Mouse (Mus musculus) retina, postnatal 1 day (tissue): ENCODE measurements around the gene Phgr1.

Source experiments
- DNase-seq: peaks from one replicate; pipeline ENCODE4 v3.0.0-alpha.2; 2012

The Phgr1 gene

GRCm38 (mm10) chr2:118772158-118772874, at the start of gene Phgr1:
Gene Phgr1 (plus strand): TSS chr2:118772769.
- DNase-seq: no peak

DNA sequence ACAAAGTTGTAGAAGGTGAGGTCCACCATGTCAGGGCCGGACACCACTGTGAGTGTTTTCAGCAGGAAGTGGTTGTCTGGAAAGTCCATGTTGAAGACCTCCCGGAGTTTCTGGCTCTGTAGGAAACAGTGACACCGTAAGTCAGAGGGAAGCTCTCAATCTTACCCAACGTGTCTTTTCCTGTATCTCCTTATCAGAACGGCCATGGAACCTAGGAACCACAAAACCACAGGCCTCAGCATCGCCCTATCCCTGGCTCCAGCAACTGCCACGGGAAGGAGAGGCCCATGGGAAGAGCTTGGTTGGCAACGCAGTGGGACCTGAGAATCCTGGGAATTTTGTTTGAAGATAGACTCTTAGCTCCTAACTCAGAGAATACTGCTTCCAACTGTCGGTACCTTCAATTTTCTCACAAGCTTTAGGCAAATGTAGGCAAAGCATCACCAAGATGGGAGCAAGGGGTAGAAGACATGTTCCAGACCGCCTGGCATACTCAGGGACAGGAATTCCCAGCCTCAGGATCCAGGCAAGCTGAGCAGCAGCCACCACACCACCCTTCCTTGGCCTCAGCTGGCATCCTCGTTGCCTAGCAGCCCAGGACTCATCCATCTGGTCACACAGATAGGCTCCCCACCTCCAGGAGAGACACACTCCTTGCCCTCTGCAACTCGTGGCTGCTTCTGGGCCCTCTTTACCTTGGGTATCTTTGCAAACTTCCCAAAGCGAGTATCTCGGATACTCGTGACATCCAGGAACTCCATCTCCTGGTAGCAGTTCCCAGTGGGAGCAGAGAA, 48.7 kb upstream of the Phgr1 start:
- DNase-seq: no peak

DNA sequence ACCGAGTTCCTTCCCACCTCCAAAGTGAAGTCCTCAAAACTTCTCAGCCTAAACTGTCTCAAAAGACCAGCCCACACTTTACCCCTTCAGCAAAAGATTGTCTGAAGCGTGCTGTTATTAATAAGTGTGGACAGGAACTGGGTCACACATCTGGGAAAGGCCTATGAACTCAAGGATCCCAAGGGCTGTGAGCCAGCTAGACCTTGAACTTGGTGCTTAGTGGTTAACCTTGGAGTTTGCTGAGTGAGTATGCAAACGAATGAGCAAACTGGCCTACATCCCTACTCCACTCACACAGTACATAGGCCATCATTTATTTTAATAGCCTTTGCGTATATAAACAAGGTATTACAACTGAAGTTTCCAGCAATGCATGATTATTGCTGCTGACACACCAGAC, 47.1 kb upstream of the Phgr1 start:
- DNase-seq: no peak

GRCm38 (mm10) chr2:118726873-118727272, 45.7 kb upstream of the Phgr1 start:
- no peak for DNase-seq

- DNase-seq: no peak
Measured at GRCm38 (mm10) chr2:118727911-118728310, 44.7 kb upstream of the Phgr1 start.

GRCm38 (mm10) chr2:118728337-118728736, 44.2 kb upstream of the Phgr1 start, which contains the start of gene Plcb2:
Gene Plcb2 (minus strand): TSS chr2:118728438.
- DNase-seq: no peak

GRCm38 (mm10) chr2:118729194-118729593, 43.4 kb upstream of the Phgr1 start:
- DNase-seq: no peak

DNA sequence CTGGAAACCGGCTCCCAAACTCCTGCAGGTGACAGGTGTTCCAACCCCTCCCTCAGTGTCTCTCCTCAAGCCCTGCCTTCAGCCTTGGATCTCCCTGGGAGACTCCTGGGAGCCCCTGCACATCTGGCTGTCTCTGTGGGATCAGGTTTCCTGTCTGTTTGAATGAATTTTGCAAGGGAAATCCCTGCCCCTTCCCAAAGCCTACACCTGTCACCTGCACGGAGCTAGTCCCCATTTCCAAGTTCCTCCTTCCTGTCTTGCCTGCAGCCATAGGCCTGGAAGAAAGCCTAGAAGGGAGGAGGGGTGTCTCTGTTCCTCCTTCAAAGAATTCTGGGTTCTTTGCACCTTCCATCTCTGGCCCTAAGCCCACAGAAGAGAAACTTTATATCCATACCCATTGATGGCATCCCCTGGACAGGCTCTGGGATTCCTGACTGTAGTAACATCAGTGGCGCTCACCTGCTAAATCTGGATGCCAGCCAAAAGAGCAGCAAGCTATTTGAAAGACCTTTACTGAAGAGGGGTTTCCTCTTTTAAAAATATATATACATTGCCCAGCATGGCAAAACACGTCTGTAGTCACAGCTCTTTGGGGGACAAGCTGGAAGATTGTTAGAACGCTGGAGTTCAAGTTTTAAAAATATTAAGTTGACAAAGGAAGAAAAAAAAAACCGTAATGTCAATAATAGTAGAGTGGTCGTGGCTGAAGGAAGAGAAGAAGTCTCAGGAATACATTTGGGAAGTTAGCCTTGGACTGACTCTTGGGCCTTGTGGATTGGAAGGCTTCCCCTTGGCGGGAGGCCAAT, 42.5 kb upstream of the Phgr1 start:
- no peak for DNase-seq

GRCm38 (mm10) chr2:118730622-118730915, 42.0 kb upstream of the Phgr1 start:
- DNase-seq: peak; percentile 56

DNA sequence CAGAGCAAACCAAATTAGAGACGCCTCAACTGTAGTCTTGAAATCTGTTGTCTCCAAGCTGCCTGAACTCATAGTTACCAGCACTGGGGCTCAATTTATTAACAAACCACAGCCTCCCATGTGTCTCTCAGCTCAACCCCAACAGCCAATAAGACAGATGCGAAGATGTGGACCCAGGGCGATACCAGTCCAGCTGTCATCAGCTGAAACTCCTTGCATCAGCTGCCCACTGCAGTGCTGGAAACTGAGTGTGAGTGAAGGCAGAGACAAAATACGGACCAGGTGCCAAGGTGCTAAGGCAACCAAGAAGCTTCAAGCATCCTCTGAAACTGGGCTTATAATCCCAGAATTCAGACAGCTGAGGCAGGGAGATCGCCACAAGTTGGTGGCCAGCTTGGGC, 40.6 kb upstream of the Phgr1 start:
- DNase-seq: no peak

DNA sequence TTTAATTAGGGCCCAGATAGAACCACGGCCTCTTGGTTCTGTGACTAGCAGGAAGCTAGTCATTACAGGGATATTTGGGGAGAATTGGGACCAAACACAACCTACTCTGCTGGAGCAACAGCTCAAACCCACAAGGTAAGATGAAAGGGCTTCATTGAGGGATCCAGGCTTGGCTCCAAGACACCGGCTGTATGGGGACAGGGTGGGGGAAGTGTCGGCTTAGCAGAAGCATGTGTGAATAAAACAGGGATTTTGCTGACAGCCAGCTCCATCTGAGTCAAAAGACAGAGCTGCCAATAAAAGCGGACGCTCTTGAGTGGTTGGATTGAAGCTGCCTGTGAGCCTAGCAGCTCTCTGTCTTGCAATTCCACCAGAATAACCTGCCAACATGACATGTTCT, 39.2 kb upstream of the Phgr1 start:
- DNase-seq: no peak

DNA sequence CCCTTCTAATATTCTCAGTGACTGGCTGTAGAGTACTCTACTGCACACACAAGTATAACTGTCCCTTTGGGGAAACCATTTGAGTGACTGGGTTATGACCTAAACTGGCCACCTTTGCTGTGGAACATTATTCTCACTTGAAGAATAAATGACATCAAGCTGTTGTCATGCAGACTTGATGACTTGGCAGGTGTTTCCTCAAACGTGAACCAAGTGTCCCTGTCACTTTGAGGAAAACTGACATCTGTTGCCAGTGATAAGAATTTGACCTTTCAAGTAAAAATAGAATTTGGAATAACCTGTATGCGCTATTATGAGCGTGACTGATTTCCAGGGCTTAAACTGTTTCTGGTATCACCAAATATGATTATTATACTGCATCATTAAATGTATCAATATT, 32.2 kb upstream of the Phgr1 start:
- DNase-seq: no peak

- DNase-seq: no peak
Measured at GRCm38 (mm10) chr2:118741183-118741582, 31.4 kb upstream of the Phgr1 start.

DNA sequence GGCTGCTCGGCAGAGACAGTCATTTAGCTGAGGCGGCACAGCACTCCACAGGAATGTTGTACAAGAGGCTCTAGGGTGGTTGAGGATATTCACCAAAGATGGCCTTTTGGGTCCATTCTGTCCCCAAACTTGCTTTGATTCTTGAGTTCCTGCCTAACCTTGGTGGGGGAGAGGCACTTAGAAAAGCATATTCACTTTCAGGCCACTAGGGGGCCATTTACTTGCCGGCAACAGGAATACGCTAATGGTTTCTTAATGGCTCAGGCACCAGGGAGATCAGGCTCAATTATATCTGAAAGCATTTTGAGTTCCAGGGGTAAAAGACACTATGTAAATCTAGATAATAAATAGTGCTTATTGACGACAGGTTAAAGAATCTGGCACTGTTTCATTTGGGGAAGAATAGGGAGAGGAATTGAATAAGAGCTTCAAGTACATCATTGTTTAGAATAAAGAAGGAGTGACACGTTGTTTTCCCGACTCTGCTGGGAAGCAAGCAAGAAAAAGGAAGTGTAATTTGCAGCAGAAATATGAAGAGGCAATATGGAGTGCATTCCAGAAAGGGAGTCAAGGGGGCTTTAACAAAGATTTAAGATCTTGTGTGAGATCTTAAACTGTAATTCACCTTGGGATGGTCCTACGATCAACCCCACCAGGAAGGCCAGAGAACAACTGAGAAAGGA, 29.2 kb upstream of the Phgr1 start:
- DNase-seq: peak; percentile 80

DNA sequence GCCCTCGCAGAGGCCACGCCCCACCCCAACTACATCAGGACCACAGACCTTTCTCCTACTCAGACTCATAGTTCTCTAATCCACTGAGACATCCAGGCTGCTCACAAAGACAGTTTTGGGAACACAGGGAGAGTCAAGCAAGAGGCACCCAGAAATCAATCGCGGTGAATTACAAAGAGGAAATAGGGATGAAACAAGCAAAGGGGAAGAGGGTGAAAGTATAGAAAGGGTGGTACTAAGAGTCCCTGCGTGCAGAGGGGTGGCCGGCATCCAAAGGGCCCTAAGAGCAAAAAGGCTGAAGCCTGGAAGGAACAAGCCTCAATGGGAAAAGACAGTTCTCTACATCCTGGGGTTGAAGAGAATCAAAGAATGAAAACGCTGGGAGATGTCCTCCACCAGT, 27.9 kb upstream of the Phgr1 start:
- DNase-seq: no peak

DNA sequence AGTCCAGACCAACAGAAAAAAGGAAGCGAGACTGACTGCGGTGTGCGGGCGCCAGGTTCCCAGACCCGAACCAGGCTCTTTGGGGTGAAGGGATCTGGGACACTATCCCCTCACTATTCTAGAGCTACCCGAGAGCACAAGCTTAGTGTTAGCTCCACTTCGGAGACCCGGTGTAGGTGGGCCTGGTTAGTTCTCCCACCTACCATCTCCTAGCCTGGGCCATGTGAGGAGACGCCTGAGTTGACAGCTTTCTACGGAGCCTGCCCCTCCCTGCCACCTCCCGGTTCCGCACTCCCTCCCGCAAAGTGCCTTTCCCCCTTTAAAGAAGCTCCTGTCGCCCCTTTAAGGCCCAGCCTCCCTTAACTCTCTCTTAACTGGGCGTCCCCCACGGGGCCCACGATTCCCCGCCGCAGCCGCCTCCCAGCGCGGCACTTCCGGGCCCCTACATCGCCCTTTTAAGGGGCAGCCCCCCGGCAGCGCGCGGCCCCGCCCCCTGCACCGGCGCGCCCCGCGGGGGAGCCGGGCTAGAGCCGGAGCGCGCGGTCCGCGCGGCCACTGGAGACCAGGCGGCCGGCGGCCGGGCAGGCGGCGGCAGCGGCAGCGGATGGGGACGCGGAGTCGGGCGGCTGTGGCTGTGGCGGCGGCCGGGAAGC, 27.2 kb upstream of the Phgr1 start, which contains the start of gene Inafm2:
TSS of gene Inafm2 (plus strand) at position 527 of the 653 bp plus-strand sequence.
- DNase-seq: peak; percentile 96

DNA sequence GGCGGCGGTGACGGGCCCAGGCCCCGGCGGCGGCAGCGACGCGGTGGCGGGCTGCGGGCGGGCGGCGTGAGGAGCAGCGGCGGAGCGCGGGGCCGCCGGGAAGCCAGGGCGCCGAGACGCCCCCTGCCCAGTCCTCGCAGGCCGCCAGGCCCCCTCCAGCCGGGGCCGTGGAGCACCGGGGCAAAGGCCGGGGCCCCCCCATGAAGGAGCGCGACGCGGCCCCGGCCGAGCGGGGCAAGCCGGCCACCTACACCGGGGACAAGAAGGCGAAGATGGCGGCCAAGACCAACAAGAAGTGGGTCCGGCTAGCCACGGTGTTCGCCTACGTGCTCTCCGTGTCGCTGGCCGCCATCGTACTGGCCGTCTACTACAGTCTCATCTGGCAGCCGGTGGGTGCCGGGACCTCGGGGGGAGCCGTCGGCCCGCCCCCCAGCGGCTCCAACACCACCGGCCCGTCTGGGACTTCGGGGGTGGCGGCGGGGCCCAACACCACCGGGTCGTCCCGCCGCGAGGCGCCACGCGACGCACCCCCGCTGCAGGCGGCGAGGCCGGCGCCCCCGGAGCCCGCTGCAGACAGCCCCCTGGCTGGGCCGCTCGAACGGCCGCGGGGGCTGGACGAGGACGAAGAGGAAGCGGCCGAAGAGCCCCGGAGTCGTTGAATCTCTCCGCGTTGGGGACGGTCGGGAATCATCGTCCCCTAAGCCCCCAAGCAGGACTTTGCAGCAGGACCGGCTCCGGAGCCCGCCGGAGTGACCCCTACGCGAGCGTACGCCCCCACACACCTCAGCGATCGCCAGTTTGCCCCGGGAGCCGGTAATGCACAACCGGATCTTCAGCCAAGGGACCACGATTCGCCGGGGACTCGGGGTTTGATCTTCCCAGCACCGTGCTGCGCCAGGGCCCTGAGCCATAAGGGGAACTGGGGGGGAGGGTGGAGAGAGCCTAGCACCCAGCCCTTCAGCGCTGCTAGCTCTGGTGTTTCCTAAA, 26.4 kb upstream of the Phgr1 start:
- peak; percentile 60 for DNase-seq

- peak; percentile 37 for DNase-seq
Measured at GRCm38 (mm10) chr2:118747301-118747960, 25.1 kb upstream of the Phgr1 start.

DNA sequence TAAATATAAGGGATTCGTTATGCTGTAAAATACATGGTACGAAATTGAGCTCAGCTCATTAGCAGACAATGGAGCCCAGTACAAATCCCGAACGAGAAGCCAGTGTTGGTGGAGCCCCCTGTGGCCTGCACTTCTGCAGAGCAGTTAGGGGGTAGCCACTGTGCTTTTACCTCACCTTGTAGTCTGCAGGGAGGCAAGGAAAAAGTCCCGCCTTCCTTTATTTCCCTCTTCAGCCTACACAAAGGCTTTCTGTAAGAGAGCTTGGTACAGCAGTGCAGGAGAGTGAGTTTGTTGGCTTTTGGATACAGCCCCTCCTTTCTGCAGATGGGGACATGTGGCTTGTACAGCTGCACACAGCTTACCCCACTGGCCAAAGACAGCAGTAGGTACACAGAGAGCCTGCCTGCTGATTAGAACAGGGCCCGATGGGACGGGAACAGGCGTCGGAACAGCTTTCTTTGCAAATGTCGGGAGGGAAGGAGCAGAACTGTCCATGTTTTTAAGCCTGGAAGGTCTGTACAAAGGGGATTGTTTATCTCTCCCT, 23.2 kb upstream of the Phgr1 start:
- DNase-seq: no peak

GRCm38 (mm10) chr2:118750476-118750875, 22.1 kb upstream of the Phgr1 start:
- no peak for DNase-seq
